Mouse (Mus musculus) MEL (cell line): Measurements from ENCODE around the gene Tst. TPM values are rescaled to one million over a fixed set of nuclear protein-coding genes. Genes with fewer than 3 reads are reported as not detected.

ENCODE experiments used
- DNase-seq: peaks from one replicate; pipeline ENCODE4 v3.0.0; 2011; ENCODE audit warnings: low read depth, low spot score
- H3K27ac ChIP-seq: 2 replicates; pipeline ENCODE4 v1.5.1; 2012; ENCODE audit warnings: low read depth, mild to moderate bottlenecking, control low read depth, low read length, moderate library complexity; ENCODE audit not compliant: control insufficient read depth
- H3K27me3 ChIP-seq, 2 experiments: fragments of 150-350 bp in 1 of 2; sonication (generic) in 1 of 2; 2 replicates each; pipeline ENCODE4 v1.6.1; 2012; ENCODE audit warnings: low read length in 2 of 2, mild to moderate bottlenecking in 2 of 2, improper control_type of control experiment in 1 of 2, moderate library complexity in 1 of 2; ENCODE audit not compliant: insufficient read depth in 2 of 2, control insufficient read depth in 1 of 2
- H3K36me3 ChIP-seq, 2 experiments: 2 replicates each; pipeline ENCODE4 v1.6.1; 2012 to 2014; ENCODE audit warnings: low read length in 2 of 2, improper control_type of control experiment in 1 of 2, inconsistent platforms in 1 of 2, mild to moderate bottlenecking in 1 of 2; ENCODE audit not compliant: insufficient read depth in 2 of 2, control insufficient read depth in 1 of 2
- H3K4me1 ChIP-seq, 2 experiments: fragments of 150-350 bp in 1 of 2; sonication (generic) in 1 of 2; 2 replicates each; pipeline ENCODE4 v1.6.1; 2012; ENCODE audit warnings: low read length in 2 of 2, improper control_type of control experiment in 1 of 2, mild to moderate bottlenecking in 1 of 2; ENCODE audit not compliant: insufficient read depth in 2 of 2, control insufficient read depth in 1 of 2
- H3K4me3 ChIP-seq, 2 experiments: fragments of 150-350 bp in 1 of 2; sonication (generic) in 1 of 2; 2 replicates each; pipeline ENCODE4 v1.5.1; 2012; ENCODE audit warnings: low read depth in 2 of 2, low read length in 2 of 2, mild to moderate bottlenecking in 2 of 2, moderate library complexity in 2 of 2, control low read depth in 1 of 2, improper control_type of control experiment in 1 of 2; ENCODE audit not compliant: control insufficient read depth in 1 of 2, insufficient read depth in 1 of 2
- H3K79me2 ChIP-seq: 2 replicates; pipeline ENCODE4 v1.6.1; 2012; ENCODE audit warnings: mild to moderate bottlenecking, low read length, moderate library complexity; ENCODE audit not compliant: control insufficient read depth, poor library complexity, insufficient read depth
- H3K9ac ChIP-seq: 2 replicates; pipeline ENCODE4 v1.6.1; 2012; ENCODE audit warnings: low read depth, mild to moderate bottlenecking, control low read depth, low read length, moderate library complexity; ENCODE audit not compliant: control insufficient read depth, poor library complexity, severe bottlenecking
- H3K9me3 ChIP-seq: fragments of 150-350 bp; sonication (generic); replicated peaks from 2 replicates; pipeline ENCODE4 v1.6.1; 2012; ENCODE audit warnings: mild to moderate bottlenecking, low read length, improper control_type of control experiment, moderate library complexity; ENCODE audit not compliant: insufficient read depth
- BHLHE40 ChIP-seq: IDR thresholded peaks from 2 replicates; pipeline ENCODE4 v1.6.1; 2012; ENCODE audit warnings: low read depth, mild to moderate bottlenecking, inconsistent platforms, low read length, improper control_type of control experiment, borderline replicate concordance
- CHD1 ChIP-seq: IDR thresholded peaks from 2 replicates; pipeline ENCODE4 v1.6.1; 2012; ENCODE audit warnings: low read depth, mild to moderate bottlenecking, inconsistent platforms, low read length, improper control_type of control experiment
- CTCF ChIP-seq, 3 experiments: IDR thresholded peaks in 2 of 3; conservative IDR thresholded peaks in 1 of 3; 2 replicates each; pipeline ENCODE4 v1.5.1; 2011 to 2012; ENCODE audit warnings: low read length in 3 of 3, low read depth in 2 of 3, mild to moderate bottlenecking in 2 of 3, improper control_type of control experiment in 1 of 3, inconsistent platforms in 1 of 3, mixed read lengths in 1 of 3, moderate library complexity in 1 of 3; ENCODE audit not compliant: control insufficient read depth in 1 of 3, insufficient read depth in 1 of 3, poor library complexity in 1 of 3, severe bottlenecking in 1 of 3
- E2F4 ChIP-seq: IDR thresholded peaks from 2 replicates; pipeline ENCODE4 v1.6.1; 2011; ENCODE audit warnings: low read depth, low read length, improper control_type of control experiment, borderline replicate concordance
- EP300 ChIP-seq, 2 experiments: IDR thresholded peaks; 2 replicates each; pipeline ENCODE4 v1.6.1; 2011; ENCODE audit warnings: improper control_type of control experiment in 2 of 2, low read length in 2 of 2, low read depth in 1 of 2, mild to moderate bottlenecking in 1 of 2
- ETS1 ChIP-seq: IDR thresholded peaks from 2 replicates; pipeline ENCODE4 v1.6.1; 2012; ENCODE audit warnings: low read depth, mild to moderate bottlenecking, inconsistent platforms, low read length, improper control_type of control experiment, moderate library complexity
- GABPA ChIP-seq: IDR thresholded peaks from 2 replicates; pipeline ENCODE4 v1.6.1; 2012; ENCODE audit warnings: low read depth, mild to moderate bottlenecking, inconsistent platforms, low read length, improper control_type of control experiment, moderate library complexity
- KAT2A ChIP-seq: conservative IDR thresholded peaks from 2 replicates; pipeline ENCODE4 v1.6.1; 2012; ENCODE audit warnings: low read depth, low read length, improper control_type of control experiment, inconsistent platforms
- MYB ChIP-seq: IDR thresholded peaks from 2 replicates; pipeline ENCODE4 v1.6.1; 2011; ENCODE audit warnings: mild to moderate bottlenecking, low read depth, low read length, improper control_type of control experiment
- MYC ChIP-seq: IDR thresholded peaks from 2 replicates; pipeline ENCODE4 v1.6.1; 2011; ENCODE audit warnings: low read depth, mild to moderate bottlenecking, low read length, improper control_type of control experiment, moderate library complexity
- POLR2AphosphoS2 ChIP-seq: IDR thresholded peaks from 2 replicates; pipeline ENCODE4 v1.6.1; 2011; ENCODE audit warnings: low read length, improper control_type of control experiment
- POLR2AphosphoS5 ChIP-seq: IDR thresholded peaks from 2 replicates; pipeline ENCODE4 v1.6.1; 2012; ENCODE audit warnings: low read depth, borderline replicate concordance, mild to moderate bottlenecking, inconsistent platforms, low read length, moderate library complexity, mixed read lengths
- RAD21 ChIP-seq: IDR thresholded peaks from 2 replicates; pipeline ENCODE4 v1.6.1; 2011; ENCODE audit warnings: mild to moderate bottlenecking, low read depth, low read length, improper control_type of control experiment
- RCOR1 ChIP-seq: IDR thresholded peaks from 2 replicates; pipeline ENCODE4 v1.6.1; 2012; ENCODE audit warnings: low read depth, mild to moderate bottlenecking, inconsistent platforms, low read length, improper control_type of control experiment
- SMC3 ChIP-seq: IDR thresholded peaks from 2 replicates; pipeline ENCODE4 v1.6.1; 2011; ENCODE audit warnings: low read depth, low read length, improper control_type of control experiment
- TAL1 ChIP-seq: IDR thresholded peaks from 2 replicates; pipeline ENCODE4 v1.6.1; 2012; ENCODE audit warnings: mild to moderate bottlenecking, inconsistent platforms, low read length, moderate library complexity, mixed read lengths
- TBP ChIP-seq: IDR thresholded peaks from 2 replicates; pipeline ENCODE4 v1.8.0; 2011; ENCODE audit warnings: low read depth, low read length, improper control_type of control experiment
- ZKSCAN1 ChIP-seq: IDR thresholded peaks from 2 replicates; pipeline ENCODE4 v1.6.1; 2012; ENCODE audit warnings: low read depth, mild to moderate bottlenecking, inconsistent platforms, low read length, improper control_type of control experiment, moderate library complexity
- ZNF384 ChIP-seq: IDR thresholded peaks from 2 replicates; pipeline ENCODE4 v1.6.1; 2012; ENCODE audit warnings: low read depth, mild to moderate bottlenecking, inconsistent platforms, low read length, improper control_type of control experiment
- polyA plus RNA-seq, 2 experiments: library from polyadenylated mRNA; stranded (reverse) in 1 of 2; unstranded in 1 of 2; fragments of >175 nt in 1 of 2; fragments of >200 nt in 1 of 2; gene quantifications; 2 replicates each; pipeline versions ENCODE4 v1.2.1 to v1.2.4; 2012; ENCODE audit warnings: low replicate concordance in 2 of 2, low read depth in 1 of 2; ENCODE audit not compliant: insufficient read length in 2 of 2, insufficient read depth in 1 of 2, missing spikeins in 1 of 2
- total RNA-seq: library from RNA; depleted of rRNA; stranded (reverse); fragments of 300-350 nt; gene quantifications from 2 replicates; pipeline ENCODE4 v1.2.3, GENCODE M21; 2012

Tst gene
- total and polyA plus RNA-seq, 3 experiments = 29.5 to 34.8 TPM; not detected in 1

DNA sequence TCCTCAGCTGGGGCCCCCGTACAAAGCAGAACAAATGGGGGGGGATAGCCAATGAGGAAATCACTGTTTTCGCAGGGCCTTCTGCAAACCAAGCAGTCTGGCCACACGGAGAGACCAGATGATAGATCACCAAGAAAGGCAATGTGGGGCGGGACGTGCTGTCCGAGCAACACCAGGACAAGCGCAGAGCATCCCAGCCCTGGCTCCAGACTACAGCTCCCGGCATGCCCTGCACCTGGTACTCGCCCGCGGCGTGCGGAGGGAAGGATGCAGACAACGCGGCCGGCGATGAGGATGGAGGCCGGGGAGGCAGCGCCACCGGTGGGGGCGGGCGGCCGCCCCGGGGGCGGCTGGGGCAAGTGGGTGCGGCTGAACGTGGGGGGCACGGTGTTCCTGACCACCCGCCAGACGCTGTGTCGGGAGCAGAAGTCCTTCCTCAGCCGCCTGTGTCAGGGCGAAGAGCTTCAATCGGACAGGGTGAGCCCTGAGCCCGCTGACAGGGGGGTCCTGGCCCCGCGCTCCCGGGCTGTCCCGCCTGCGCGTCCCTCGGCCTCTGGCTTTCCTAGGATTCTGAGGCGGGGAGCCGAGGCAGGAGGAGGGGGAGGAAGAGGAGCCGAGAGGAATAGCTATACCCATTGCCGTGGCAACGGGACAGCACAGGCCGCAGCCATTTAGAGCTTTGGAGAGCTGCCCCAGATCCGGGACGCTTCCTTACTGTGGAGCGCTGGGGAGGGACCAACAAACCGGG, 22.9 kb upstream of the Tst start, which contains the start of gene Kctd17:
Kctd17 (plus strand) TSS at position 174 of the 748 bp plus-strand sequence.
- Histone ChIP-seq H3K36me3 (no peaks in the 10 kb centered on the region), H3K4me3 (no peak within 1 kb of the TSS), H3K9ac (no peak within 1 kb of the TSS), H3K79me2 (no peaks in the 10 kb centered on the region), H3K27ac (no peak within 1 kb of the TSS), H3K27me3 (no peaks in the 10 kb centered on the region), H3K9me3 (no peaks in the 10 kb centered on the region), H3K4me1 (no peaks in the 10 kb centered on the region)
- no peak for DNase-seq
- TF ChIP-seq POLR2AphosphoS5 (no peak), EP300 (IDR thresholded peaks at IDR 0.05; ENCODE audit: low read depth in 1 of 2, low read length in 2 of 2) (no peak), RCOR1 (no peak), TAL1 (no peak), GABPA (no peak), RAD21 (no peak), ETS1 (no peak), E2F4 (no peak), CHD1 (no peak), MYC (no peak), ZKSCAN1 (no peak), POLR2AphosphoS2 (no peak), SMC3 (no peak), KAT2A (no peak), BHLHE40 (no peak), ZNF384 (no peak), TBP (no peak)

- no peak for DNase-seq
Observed at GRCm38 (mm10) chr15:78425230-78425629, 19.5 kb upstream of the Tst start.

More at GRCm38 (mm10) chr15:78425230-78425629, 19.5 kb upstream of the Tst start:
- peak in 2 of 3 experiments; percentile 5 to 16; a peak in 2 of 6 replicates for TF ChIP-seq CTCF (IDR thresholded peaks at IDR 0.05 in 2 of 3, conservative IDR thresholded peaks at IDR 0.05 in 1 of 3; ENCODE audit: control insufficient read depth in 1 of 3, insufficient read depth in 1 of 3, low read depth in 2 of 3, low read length in 3 of 3, poor library complexity in 1 of 3, severe bottlenecking in 1 of 3)
- no peak for TF ChIP-seq MYB
- no peaks in the 10 kb centered on the region for H3K9me3 ChIP-seq
- peaks cover 0 to 1% of the 10 kb centered on the region in 2 experiments; a peak in 2 of 4 replicates for H3K27me3 ChIP-seq
- peaks cover 0 to 5% of the 10 kb centered on the region in 2 experiments; a peak in 1 of 4 replicates for H3K4me1 ChIP-seq
- no peak overlapping the region for H3K9ac ChIP-seq
- peaks cover 0 to 2% of the 10 kb centered on the region in 2 experiments; a peak in 1 of 4 replicates for H3K36me3 ChIP-seq
- no peak overlapping the region for H3K27ac ChIP-seq
- no peaks in the 10 kb centered on the region for H3K79me2 ChIP-seq
- no peak overlapping the region for H3K4me3 ChIP-seq
